Mouse (Mus musculus): ENCODE measurements at regions not wholly inside any gene's neighbourhood (a gene's known extent, or its start where the extent isn't known, plus 50 kb on each side); places are given as distances from the start of the nearest gene placed in this dataset.
"Not testable (repeated sequence)": the region's sequence is repeated elsewhere in the genome, so short reads cannot be mapped to it uniquely, and the experiment has no call there.

- not testable (repeated sequence) for DNase-seq (ENCODE audit: low read depth, low spot score)
- 85% methylated on average over 3 of the region's 3 CpGs for WGBS
Measured at GRCm38 (mm10) chr16:56323828-56324227, 119.7 kb downstream of the Impg2 start.

GRCm38 (mm10) chr16:56349415-56349814 lies 128.3 kb upstream of the Abi3bp start:
- DNase-seq (ENCODE audit: low read depth, low spot score): no peak

GRCm38 (mm10) chr16:56352888-56353287 lies 124.8 kb upstream of the Abi3bp start:
- WGBS: 56% methylated on average over 3 of the region's 3 CpGs
- no peak for DNase-seq (ENCODE audit: low read depth, low spot score)

GRCm38 (mm10) chr16:56359101-56359500 lies 118.6 kb upstream of the Abi3bp start:
- 75% methylated on average over 2 of the region's 2 CpGs for whole genome bisulfite sequencing
- no peak for DNase-seq (ENCODE audit: low read depth, low spot score)

GRCm38 (mm10) chr16:56360992-56361391 lies 116.7 kb upstream of the Abi3bp start:
- no peak for DNase-seq (ENCODE audit: low read depth, low spot score)
- WGBS: 44% methylated on average over 1 of the region's 1 CpGs

GRCm38 (mm10) chr16:56378356-56378755 lies 99.3 kb upstream of the Abi3bp start:
- WGBS: 73% methylated on average over 2 of the region's 2 CpGs
- no peak for DNase-seq (ENCODE audit: low read depth, low spot score)

- WGBS: 75% methylated on average over 4 of the region's 4 CpGs
Measured at GRCm38 (mm10) chr16:56380680-56381079, 97.0 kb upstream of the Abi3bp start.

GRCm38 (mm10) chr16:56386539-56386938 lies 91.1 kb upstream of the Abi3bp start:
- 83% methylated on average over 4 of the region's 4 CpGs for WGBS
- no peak for DNase-seq (ENCODE audit: low read depth, low spot score)

More at GRCm38 (mm10) chr16:56380680-56381079, 97.0 kb upstream of the Abi3bp start:
- DNase-seq (ENCODE audit: low read depth, low spot score): no peak

GRCm38 (mm10) chr16:56392843-56393242 lies 84.8 kb upstream of the Abi3bp start:
- DNase-seq (ENCODE audit: low read depth, low spot score): no peak
- 90% methylated on average over 3 of the region's 3 CpGs for WGBS

GRCm38 (mm10) chr16:56396586-56396985 lies 81.1 kb upstream of the Abi3bp start:
- 8% methylated on average over 4 of the region's 4 CpGs for WGBS
- DNase-seq (ENCODE audit: low read depth, low spot score): peak; percentile 61

GRCm38 (mm10) chr16:56399541-56399940 lies 78.1 kb upstream of the Abi3bp start:
- no peak for DNase-seq (ENCODE audit: low read depth, low spot score)
- WGBS: 83% methylated on average over 4 of the region's 4 CpGs

- no peak for DNase-seq (ENCODE audit: low read depth, low spot score)
Measured at GRCm38 (mm10) chr16:56423761-56424160, 53.9 kb upstream of the Abi3bp start.

More at GRCm38 (mm10) chr16:56423761-56424160, 53.9 kb upstream of the Abi3bp start:
- WGBS: 59% methylated on average over 3 of the region's 3 CpGs

Measured in large intestine, adult 2 months (tissue).